Mouse (Mus musculus): ENCODE measurements around the gene Cdyl2. TPM values are rescaled to one million over a fixed set of nuclear protein-coding genes. Genes with fewer than 3 reads are reported as not detected.
A peak's percentile ranks its signal among the peaks of the same experiment; 100 is the strongest.

Gene Cdyl2
- polyA plus RNA-seq (2012; rRNA removed) (3.1 and 3.6 TPM in 2 replicates), polyA plus RNA-seq (2014; fragmentation: Nextera tagmentation; extraction: Ambion mirVana) (8.7 and 11.0 TPM in 2 replicates)

DNA sequence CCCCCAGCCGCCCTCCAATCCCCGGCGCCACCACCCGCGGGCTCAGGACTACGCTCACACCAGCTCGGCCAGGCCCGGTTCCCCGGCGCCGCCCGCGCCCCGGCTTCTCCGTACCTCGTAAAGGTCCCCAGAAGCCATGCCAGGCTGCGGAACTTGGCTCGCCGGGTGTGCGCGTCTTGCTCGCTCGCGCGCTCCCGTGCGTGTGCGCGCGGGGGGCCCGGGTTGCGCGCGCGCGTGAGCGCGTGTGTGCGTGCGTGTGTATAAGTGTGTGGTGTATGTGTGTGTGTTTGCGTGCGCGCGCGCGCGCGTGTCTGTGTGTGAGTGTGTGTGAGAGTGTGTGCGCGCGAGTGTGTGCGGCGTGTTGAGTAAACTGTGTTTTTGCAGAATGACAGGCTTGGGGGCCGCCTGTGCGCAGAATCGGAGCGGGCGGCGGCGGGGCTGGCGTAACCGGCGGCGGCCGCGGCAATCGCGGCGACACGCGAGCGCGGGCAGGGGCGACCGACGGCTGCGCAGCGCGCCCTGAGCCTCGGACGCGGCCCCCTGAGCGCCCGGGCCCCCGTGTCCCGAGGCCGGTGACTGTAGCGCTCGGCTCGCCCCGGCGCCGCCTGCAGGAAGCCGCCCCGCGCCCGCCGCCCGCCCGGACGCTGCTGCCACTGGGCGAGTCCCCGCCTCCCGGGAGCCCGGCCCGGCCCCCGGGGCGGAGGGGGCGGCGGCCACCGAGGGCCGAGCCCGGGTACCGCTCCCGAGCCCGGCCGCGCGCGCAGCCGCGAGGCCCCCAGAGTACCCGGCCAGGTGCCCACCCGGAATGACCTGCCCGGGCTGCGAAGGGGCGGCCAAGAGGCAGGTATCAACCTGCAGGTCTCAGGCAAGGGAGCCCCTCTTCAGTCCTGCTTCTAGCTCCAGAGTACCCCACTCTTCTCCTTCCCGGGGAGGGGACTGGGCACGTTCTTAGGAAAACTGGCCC is at the start of gene Cdyl2:
Cdyl2 (minus strand) TSS at position 308 of the 964 bp plus-strand sequence.
- Histone ChIP-seq H3K27ac (replicated peaks; ENCODE audit: low read depth, low read length) (peak within 1 kb of the TSS; percentile 87), H3K27me3 (ENCODE audit: control insufficient read depth, insufficient read depth, low read length) (peaks cover 7% of the 10 kb centered on the region), H3K4me2 (replicated peaks; ENCODE audit: low read depth, low read length, severe bottlenecking) (peak within 1 kb of the TSS; percentile 84), H3K9me3 (ENCODE audit: control insufficient read depth, low read length) (peaks cover 6% of the 10 kb centered on the region; the same call in 1 of the 2 replicates), H3K4me1 (ENCODE audit: control insufficient read depth, insufficient read depth, low read length) (peaks cover 9% of the 10 kb centered on the region), H3K36me3 (ENCODE audit: control insufficient read depth, insufficient read depth, low read length) (no peaks in the 10 kb centered on the region), H3K4me3 (replicated peaks; ENCODE audit: low read length) (peak within 1 kb of the TSS; percentile 83), H3K9ac (ENCODE audit: low read depth, low read length, severe bottlenecking) (peak within 1 kb of the TSS; percentile 92)
- DNase-seq (ENCODE audit: low spot score) (peak; percentile 68), ATAC-seq (ENCODE audit: low FRiP score, low read depth) (peak; percentile 79)
- TF ChIP-seq POLR2A (IDR thresholded peaks at IDR 0.05; ENCODE audit: borderline replicate concordance, extremely low read depth, insufficient read depth, insufficient read length) = no peak
- under 1% methylated on average over 33 of the region's 129 CpGs for WGBS

DNA sequence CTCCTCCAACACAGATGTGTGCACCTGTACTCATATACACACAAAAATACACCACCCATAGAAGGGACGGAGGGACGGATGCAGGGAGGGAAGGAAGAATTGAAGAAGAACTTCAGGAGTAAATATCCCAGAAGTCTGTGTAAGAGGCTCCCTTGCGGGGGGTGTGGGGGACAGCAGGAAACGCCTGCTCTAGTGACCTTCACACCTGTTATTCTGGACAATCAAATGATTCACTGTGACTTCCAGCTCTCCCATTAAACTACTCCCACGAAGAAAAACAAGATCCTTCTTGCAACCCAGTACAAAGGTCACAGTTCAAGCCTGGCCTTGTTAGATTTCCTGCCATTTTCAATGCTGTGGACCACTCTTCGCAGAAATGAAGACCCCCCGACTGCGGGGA is 47.8 kb upstream of the Cdyl2 start:
- Histone ChIP-seq H3K4me1 (ENCODE audit: control insufficient read depth, insufficient read depth, low read length) (no peaks in the 10 kb centered on the region), H3K4me3 (replicated peaks; ENCODE audit: low read length) (no peak overlapping the region), H3K9ac (ENCODE audit: low read depth, low read length, severe bottlenecking) (no peak overlapping the region), H3K9me3 (ENCODE audit: control insufficient read depth, low read length) (no peaks in the 10 kb centered on the region), H3K27ac (replicated peaks; ENCODE audit: low read depth, low read length) (no peak overlapping the region), H3K27me3 (ENCODE audit: control insufficient read depth, insufficient read depth, low read length) (no peaks in the 10 kb centered on the region), H3K4me2 (replicated peaks; ENCODE audit: low read depth, low read length, severe bottlenecking) (no peak overlapping the region), H3K36me3 (ENCODE audit: control insufficient read depth, insufficient read depth, low read length) (no peaks in the 10 kb centered on the region)
- 69% methylated on average over 8 of the region's 8 CpGs for WGBS
- no peak for TF ChIP-seq POLR2A (IDR thresholded peaks at IDR 0.05; ENCODE audit: borderline replicate concordance, extremely low read depth, insufficient read depth, insufficient read length)
- no peak for ATAC-seq (ENCODE audit: low FRiP score, low read depth)
- DNase-seq (ENCODE audit: low spot score) = no peak

DNA sequence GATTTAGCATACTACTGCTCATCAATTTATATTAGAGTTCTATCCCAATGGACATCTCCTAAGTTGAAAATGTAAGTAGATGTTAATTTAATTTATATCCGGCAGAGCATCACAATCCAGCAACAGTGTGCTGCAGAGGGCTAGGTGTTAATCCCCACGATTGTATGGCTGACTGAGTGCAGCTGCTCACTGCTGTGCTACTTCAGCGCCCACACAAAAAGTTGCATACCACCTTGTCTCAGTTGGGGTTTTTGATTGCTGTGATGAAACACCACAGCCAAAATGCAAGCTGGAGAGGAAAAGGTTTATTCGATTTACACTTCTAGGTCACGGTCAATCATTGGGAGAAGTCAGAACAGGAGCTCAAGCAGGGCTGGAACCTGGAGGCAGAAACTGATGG is 41.4 kb upstream of the Cdyl2 start:
- DNase-seq (ENCODE audit: low spot score) (no peak), ATAC-seq (ENCODE audit: low FRiP score, low read depth) (no peak)
- no peak for TF ChIP-seq POLR2A (IDR thresholded peaks at IDR 0.05; ENCODE audit: borderline replicate concordance, extremely low read depth, insufficient read depth, insufficient read length)
- Histone ChIP-seq H3K27ac (replicated peaks; ENCODE audit: low read depth, low read length) (no peak overlapping the region), H3K4me1 (ENCODE audit: control insufficient read depth, insufficient read depth, low read length) (no peaks in the 10 kb centered on the region), H3K4me3 (replicated peaks; ENCODE audit: low read length) (no peak overlapping the region), H3K9me3 (ENCODE audit: control insufficient read depth, low read length) (no peaks in the 10 kb centered on the region), H3K36me3 (ENCODE audit: control insufficient read depth, insufficient read depth, low read length) (no peaks in the 10 kb centered on the region), H3K4me2 (replicated peaks; ENCODE audit: low read depth, low read length, severe bottlenecking) (no peak overlapping the region), H3K9ac (ENCODE audit: low read depth, low read length, severe bottlenecking) (no peak overlapping the region), H3K27me3 (ENCODE audit: control insufficient read depth, insufficient read depth, low read length) (no peaks in the 10 kb centered on the region)
- 90% methylated on average over 5 of the region's 5 CpGs for WGBS

- Histone ChIP-seq H3K4me3 (replicated peaks; ENCODE audit: low read length) (no peak overlapping the region), H3K9ac (ENCODE audit: low read depth, low read length, severe bottlenecking) (no peak overlapping the region), H3K27ac (replicated peaks; ENCODE audit: low read depth, low read length) (no peak overlapping the region), H3K9me3 (ENCODE audit: control insufficient read depth, low read length) (no peaks in the 10 kb centered on the region), H3K4me1 (ENCODE audit: control insufficient read depth, insufficient read depth, low read length) (no peaks in the 10 kb centered on the region), H3K4me2 (replicated peaks; ENCODE audit: low read depth, low read length, severe bottlenecking) (no peak overlapping the region), H3K36me3 (ENCODE audit: control insufficient read depth, insufficient read depth, low read length) (no peaks in the 10 kb centered on the region), H3K27me3 (ENCODE audit: control insufficient read depth, insufficient read depth, low read length) (no peaks in the 10 kb centered on the region)
- WGBS = 69% methylated on average over 9 of the region's 9 CpGs
- ATAC-seq (ENCODE audit: low FRiP score, low read depth) = no peak
- DNase-seq (ENCODE audit: low spot score) = no peak
- TF ChIP-seq POLR2A (IDR thresholded peaks at IDR 0.05; ENCODE audit: borderline replicate concordance, extremely low read depth, insufficient read depth, insufficient read length) = no peak
Measured at GRCm38 (mm10) chr8:116772727-116773126, 39.9 kb upstream of the Cdyl2 start.

GRCm38 (mm10) chr8:116771797-116772343 is 39.1 kb upstream of the Cdyl2 start:
- Histone ChIP-seq H3K36me3 (ENCODE audit: control insufficient read depth, insufficient read depth, low read length) (no peaks in the 10 kb centered on the region), H3K27me3 (ENCODE audit: control insufficient read depth, insufficient read depth, low read length) (no peaks in the 10 kb centered on the region), H3K9me3 (ENCODE audit: control insufficient read depth, low read length) (no peaks in the 10 kb centered on the region), H3K9ac (ENCODE audit: low read depth, low read length, severe bottlenecking) (no peak overlapping the region), H3K4me1 (ENCODE audit: control insufficient read depth, insufficient read depth, low read length) (no peaks in the 10 kb centered on the region), H3K4me3 (replicated peaks; ENCODE audit: low read length) (no peak overlapping the region), H3K4me2 (replicated peaks; ENCODE audit: low read depth, low read length, severe bottlenecking) (no peak overlapping the region), H3K27ac (replicated peaks; ENCODE audit: low read depth, low read length) (no peak overlapping the region)
- ATAC-seq (ENCODE audit: low FRiP score, low read depth) = no peak
- no peak for DNase-seq (ENCODE audit: low spot score)
- 57% methylated on average over 7 of the region's 7 CpGs for whole genome bisulfite sequencing
- TF ChIP-seq POLR2A (IDR thresholded peaks at IDR 0.05; ENCODE audit: borderline replicate concordance, extremely low read depth, insufficient read depth, insufficient read length) = no peak
